Mouse (Mus musculus) small intestine, adult 2 months (tissue): ENCODE results near the gene Acot11. TPM values are rescaled to one million over a fixed set of nuclear protein-coding genes. Genes with fewer than 3 reads are reported as not detected.
"Not testable (repeated sequence)": the region's sequence is repeated elsewhere in the genome, so short reads cannot be mapped to it uniquely, and the experiment has no call there.

Source experiments
- H3K27ac ChIP-seq: fragments of 200-500 bp; 2 replicates; pipeline ENCODE4 v1.5.1; 2012; ENCODE audit warnings: low read depth, low read length, control low read depth, inconsistent platforms; ENCODE audit not compliant: insufficient read depth
- H3K27me3 ChIP-seq: fragments of 200-500 bp; 2 replicates; pipeline ENCODE4 v1.6.1; 2012; ENCODE audit warnings: mild to moderate bottlenecking, moderate library complexity, low read length, inconsistent platforms; ENCODE audit not compliant: control insufficient read depth, insufficient read depth
- H3K36me3 ChIP-seq: fragments of 200-500 bp; 2 replicates; pipeline ENCODE4 v1.6.1; 2012; ENCODE audit warnings: mild to moderate bottlenecking, low read length, control low read depth, inconsistent platforms; ENCODE audit not compliant: control insufficient read depth, insufficient read depth
- H3K4me1 ChIP-seq: fragments of 200-500 bp; 2 replicates; pipeline ENCODE4 v1.6.1; 2012; ENCODE audit warnings: low read length, inconsistent platforms, mixed read lengths; ENCODE audit not compliant: control insufficient read depth, insufficient read depth, insufficient read length
- H3K4me3 ChIP-seq: fragments of 200-500 bp; 2 replicates; pipeline ENCODE4 v1.5.1; 2012; ENCODE audit warnings: low read depth, mild to moderate bottlenecking, control low read depth, inconsistent platforms, low read length, moderate library complexity
- CTCF ChIP-seq: fragments of 200-500 bp; IDR thresholded peaks from 2 replicates; pipeline ENCODE4 v1.5.1; 2012; ENCODE audit warnings: low read depth, mild to moderate bottlenecking, control low read depth, inconsistent platforms, low read length, moderate library complexity, mixed read lengths; ENCODE audit not compliant: insufficient replicate concordance, insufficient read length; ENCODE audit errors: extremely low read depth
- POLR2A ChIP-seq: fragments of 200-500 bp; IDR thresholded peaks from 2 replicates; pipeline ENCODE4 v1.6.1; 2012; ENCODE audit warnings: low read depth, mild to moderate bottlenecking, control low read depth, inconsistent platforms, low read length, moderate library complexity
- WGBS: fragments of 180-500 bp; shearing (Covaris S2); methylation state at CpG from one replicate; pipeline ENCODE4 v1.1.7; 2018; 5-methylcytosine and 5-hydroxymethylcytosine counted together
- polyA plus RNA-seq: library from polyadenylated mRNA; depleted of rRNA; stranded (reverse); fragments of >200 nt; gene quantifications from 2 replicates; pipeline ENCODE4 v1.2.3, GENCODE M21; 2012

Acot11 gene
- polyA plus RNA-seq, 1 experiment, result 24.9 TPM

- TF ChIP-seq POLR2A, result no peak
- no peak for TF ChIP-seq CTCF
- H3K27ac ChIP-seq, result no peak overlapping the region
- no peak overlapping the region for H3K4me3 ChIP-seq
- 66% methylated on average over 3 of the region's 3 CpGs for WGBS
- H3K27me3 ChIP-seq, result no peaks in the 10 kb centered on the region
- H3K4me1 ChIP-seq, result peaks cover 16% of the 10 kb centered on the region
- H3K36me3 ChIP-seq, result no peaks in the 10 kb centered on the region
Measured at GRCm38 (mm10) chr4:106807287-106807686, 2.5 kb upstream of the Acot11 start.

GRCm38 (mm10) chr4:106805890-106806289 is 1.1 kb upstream of the Acot11 start:
- Histone ChIP-seq H3K4me1 (peaks cover 16% of the 10 kb centered on the region), H3K27me3 (no peaks in the 10 kb centered on the region), H3K36me3 (no peaks in the 10 kb centered on the region), H3K27ac (no peak overlapping the region), H3K4me3 (no peak overlapping the region)
- TF ChIP-seq CTCF (no peak), POLR2A (no peak)
- 78% methylated on average over 2 of the region's 2 CpGs for WGBS

GRCm38 (mm10) chr4:106804201-106804909 is 443 bp downstream of the Acot11 start:
- 9% methylated on average over 16 of the region's 16 CpGs for WGBS
- no peak for TF ChIP-seq CTCF
- no peak; the same call in 1 of the 2 replicates for TF ChIP-seq POLR2A
- Histone ChIP-seq H3K36me3 (no peaks in the 10 kb centered on the region), H3K4me3 (peak overlapping the region; percentile 80), H3K4me1 (peaks cover 20% of the 10 kb centered on the region), H3K27ac (peak overlapping the region; percentile 80), H3K27me3 (no peaks in the 10 kb centered on the region)

GRCm38 (mm10) chr4:106803781-106804180 is 1.0 kb downstream of the Acot11 start:
- no peaks in the 10 kb centered on the region for H3K27me3 ChIP-seq
- no peaks in the 10 kb centered on the region for H3K36me3 ChIP-seq
- TF ChIP-seq CTCF (peak; percentile 58; the same call in 1 of the 2 replicates), POLR2A (no peak)
- H3K4me1 ChIP-seq, result peaks cover 22% of the 10 kb centered on the region
- no peak overlapping the region for H3K4me3 ChIP-seq
- 70% methylated on average over 4 of the region's 4 CpGs for WGBS
- H3K27ac ChIP-seq, result 0 out of 2 replicates have a peak overlapping the region, but pooled peaks have one; percentile 17

- Histone ChIP-seq H3K36me3 (no peaks in the 10 kb centered on the region), H3K4me3 (peak overlapping the region; percentile 66), H3K4me1 (peaks cover 19% of the 10 kb centered on the region), H3K27ac (peak overlapping the region; percentile 94), H3K27me3 (no peaks in the 10 kb centered on the region)
- 11% methylated on average over 15 of the region's 15 CpGs for WGBS
- TF ChIP-seq CTCF (peak; percentile 56; the same call in 1 of the 2 replicates), POLR2A (no peak; the same call in 1 of the 2 replicates)
Measured at GRCm38 (mm10) chr4:106799772-106800336, 4.9 kb downstream of the Acot11 start.

GRCm38 (mm10) chr4:106798908-106799546 is 5.8 kb downstream of the Acot11 start:
- Histone ChIP-seq H3K36me3 (no peaks in the 10 kb centered on the region), H3K27ac (peak overlapping the region; percentile 71), H3K4me3 (peak overlapping the region; percentile 66), H3K27me3 (no peaks in the 10 kb centered on the region), H3K4me1 (peaks cover 16% of the 10 kb centered on the region)
- TF ChIP-seq POLR2A, result no peak
- TF ChIP-seq CTCF, result no peak
- 28% methylated on average over 10 of the region's 10 CpGs for WGBS

- TF ChIP-seq POLR2A (no peak), CTCF (no peak)
- 87% methylated on average over 2 of the region's 2 CpGs for WGBS
- Histone ChIP-seq H3K36me3 (no peaks in the 10 kb centered on the region), H3K4me1 (peaks cover 34% of the 10 kb centered on the region), H3K4me3 (no peak overlapping the region), H3K27ac (peak overlapping the region; percentile 64; the same call in 1 of the 2 replicates), H3K27me3 (no peaks in the 10 kb centered on the region)
Measured at GRCm38 (mm10) chr4:106795289-106795688, 9.5 kb downstream of the Acot11 start.

GRCm38 (mm10) chr4:106794247-106794646 is 10.6 kb downstream of the Acot11 start:
- H3K4me1 ChIP-seq, result peaks cover 33% of the 10 kb centered on the region
- H3K4me3 ChIP-seq, result no peak overlapping the region
- peak overlapping the region; percentile 64 for H3K27ac ChIP-seq
- H3K36me3 ChIP-seq, result no peaks in the 10 kb centered on the region
- TF ChIP-seq CTCF (no peak), POLR2A (no peak)
- H3K27me3 ChIP-seq, result no peaks in the 10 kb centered on the region
- 79% methylated on average over 7 of the region's 7 CpGs for WGBS

GRCm38 (mm10) chr4:106793826-106794225 is 11.0 kb downstream of the Acot11 start:
- not testable (repeated sequence) for H3K27ac ChIP-seq, H3K27me3 ChIP-seq, H3K4me3 ChIP-seq, H3K36me3 ChIP-seq
- H3K4me1 ChIP-seq, result peaks cover 31% of the 10 kb centered on the region
- WGBS, result 93% methylated on average over 9 of the region's 9 CpGs
